In the genomic region with DNA sequence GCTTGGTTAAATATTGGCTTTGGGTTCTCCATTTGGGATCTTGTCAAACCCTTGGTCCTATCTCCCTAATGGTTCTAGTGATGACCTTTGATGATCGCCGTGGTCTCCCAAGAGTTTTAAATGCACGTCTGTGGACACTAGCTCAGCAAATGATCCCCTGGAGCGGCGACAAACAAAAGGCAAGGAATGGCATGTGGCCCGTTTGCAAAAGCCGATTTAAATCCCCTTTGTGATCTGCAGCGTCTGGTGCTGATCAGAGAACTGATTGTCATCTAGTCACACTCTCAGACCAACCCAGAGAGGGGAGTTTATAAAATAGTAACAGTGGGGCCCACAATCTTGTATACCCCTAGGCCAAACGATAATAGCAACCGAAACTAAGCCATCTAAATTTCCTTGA, we compare ENCODE assay signal across 17 mouse cellular contexts. TPM values are rescaled to one million over a fixed set of nuclear protein-coding genes. Genes with fewer than 3 reads are reported as not detected.
A peak's percentile ranks its signal among the peaks of the same experiment; 100 is the strongest.
DNase-seq lines count a peak whose midpoint lies in the region; ATAC-seq and TF ChIP-seq lines count a peak whose summit lies in the region.
"Had no signal": no experiment of that assay in that cellular context is flagged by ENCODE, and none has a peak within 500 bp of the region (broad histone marks: within the 10 kb centered on the region; RNA-seq: fewer than 3 reads in every experiment).

No protein-coding gene starts in this region.

- intact Hi-C loops in heart, adult 2 months (cut with DNase I), result no loop called here

- ATAC-seq in heart, embryonic 15.5 days (replicated peaks; ENCODE audit: insufficient number of reproducible peaks, insufficient read depth, low FRiP score, low read depth), result no peak
- ATAC-seq in midbrain, embryonic 14.5 days (ENCODE audit: low FRiP score, low TSS enrichment), result no peak
- ATAC-seq in midbrain, embryonic 13.5 days, result no peak
- ATAC-seq: Patski had no signal

- H3K4me1 ChIP-seq in heart, embryonic 15.5 days (replicated peaks), result peaks cover 7% of the 10 kb centered on the region
- no peaks in the 10 kb centered on the region for H3K4me1 ChIP-seq in heart, adult 2 months (ENCODE audit: control insufficient read depth, insufficient read depth, low read length)
- peaks cover 8% of the 10 kb centered on the region for H3K4me1 ChIP-seq in midbrain, embryonic 14.5 days (ENCODE audit: control insufficient read depth, insufficient read depth, low read length)
- H3K4me1 ChIP-seq in midbrain, embryonic 13.5 days (replicated peaks), result peaks cover 20% of the 10 kb centered on the region

- no peak for TF ChIP-seq CTCF in heart, adult 2 months (IDR thresholded peaks at IDR 0.05)
- TF ChIP-seq CTCF in brain, embryonic 14.5 days (IDR thresholded peaks at IDR 0.05; ENCODE audit: borderline replicate concordance, extremely low read depth, insufficient read depth, insufficient read length), result no peak

- no peak for DNase-seq in heart, adult 2 months
- peak; percentile 54 for DNase-seq in midbrain, embryonic 14.5 days
- DNase-seq in brain, embryonic 14.5 days (ENCODE audit: low read depth), result peak; percentile 37
- peak; percentile 78 for DNase-seq in naive thymus-derived CD4-positive, alpha-beta T cell, adult 2 months (ENCODE audit: low read depth)
- DNase-seq in adrenal gland, postnatal 14 days, result no peak
- DNase-seq in left cerebral cortex, adult 11 months (ENCODE audit: low spot score), result no peak
- DNase-seq: adrenal gland, postnatal 10 days; cerebellum, postnatal 36 days; layer of hippocampus, adult 9-11 months; lung, adult 2 months had no signal

- no peaks in the 10 kb centered on the region for H3K79me2 ChIP-seq in heart, adult 2 months (replicated peaks; ENCODE audit: control insufficient read depth, insufficient read depth, low read length)

- no peak overlapping the region for H3K9ac ChIP-seq in heart, embryonic 15.5 days
- H3K9ac ChIP-seq in heart, adult 2 months (ENCODE audit: low read depth, low read length), result no peak overlapping the region
- no peak overlapping the region for H3K9ac ChIP-seq in midbrain, embryonic 14.5 days (replicated peaks; ENCODE audit: low read length)
- no peak overlapping the region for H3K9ac ChIP-seq in midbrain, embryonic 13.5 days (replicated peaks)
- H3K9ac ChIP-seq: hindbrain, embryonic 15.5 days; neural tube, embryonic 13.5 days had no signal

- H3K9me3 ChIP-seq in heart, embryonic 15.5 days (replicated peaks), result no peaks in the 10 kb centered on the region
- H3K9me3 ChIP-seq in midbrain, embryonic 14.5 days (ENCODE audit: control insufficient read depth, low read length), result no peaks in the 10 kb centered on the region
- no peaks in the 10 kb centered on the region for H3K9me3 ChIP-seq in midbrain, embryonic 13.5 days
- H3K9me3 ChIP-seq: hindbrain, embryonic 15.5 days; megakaryocyte, embryonic 14.5 days; neural tube, embryonic 13.5 days had no signal

- no peak overlapping the region for H3K4me2 ChIP-seq in heart, embryonic 15.5 days
- no peak overlapping the region for H3K4me2 ChIP-seq in midbrain, embryonic 14.5 days (ENCODE audit: low read length)
- no peak overlapping the region for H3K4me2 ChIP-seq in midbrain, embryonic 13.5 days (replicated peaks)
- H3K4me2 ChIP-seq: hindbrain, embryonic 15.5 days; neural tube, embryonic 13.5 days had no signal

- no peak overlapping the region for H3K4me3 ChIP-seq in heart, embryonic 15.5 days
- H3K4me3 ChIP-seq in heart, adult 2 months, result no peak overlapping the region
- no peak overlapping the region for H3K4me3 ChIP-seq in midbrain, embryonic 14.5 days (replicated peaks; ENCODE audit: low read depth, low read length)
- H3K4me3 ChIP-seq in midbrain, embryonic 13.5 days (replicated peaks), result no peak overlapping the region
- H3K4me3 ChIP-seq: hindbrain, embryonic 15.5 days; megakaryocyte, embryonic 14.5 days; neural tube, embryonic 13.5 days had no signal

- no peak for TF ChIP-seq EP300 in heart, adult 2 months (IDR thresholded peaks at IDR 0.05; ENCODE audit: insufficient read depth, low read depth, low read length)

- H3K27ac ChIP-seq in heart, embryonic 15.5 days, result 0 out of 2 replicates have a peak overlapping the region, but pooled peaks have one; percentile 15
- H3K27ac ChIP-seq in heart, adult 2 months, result no peak overlapping the region
- no peak overlapping the region for H3K27ac ChIP-seq in midbrain, embryonic 14.5 days (replicated peaks; ENCODE audit: low read depth, low read length)
- H3K27ac ChIP-seq in midbrain, embryonic 13.5 days, result no peak overlapping the region
- H3K27ac ChIP-seq: hindbrain, embryonic 15.5 days; neural tube, embryonic 13.5 days had no signal

- H3K27me3 ChIP-seq in heart, embryonic 15.5 days, result peaks cover 6% of the 10 kb centered on the region
- peaks cover 4% of the 10 kb centered on the region for H3K27me3 ChIP-seq in heart, adult 2 months (ENCODE audit: control insufficient read depth, insufficient read depth, low read length)
- H3K27me3 ChIP-seq in midbrain, embryonic 14.5 days (ENCODE audit: control insufficient read depth, insufficient read depth, low read length), result no peaks in the 10 kb centered on the region
- 0 out of 2 replicates have a peak, but pooled peaks cover 3% of the 10 kb centered on the region for H3K27me3 ChIP-seq in midbrain, embryonic 13.5 days
- H3K27me3 ChIP-seq: hindbrain, embryonic 15.5 days; neural tube, embryonic 13.5 days had no signal

- 29% methylated on average over 10 of the region's 10 CpGs for WGBS in heart, embryonic 15.5 days
- WGBS in heart, adult 2 months, result 38% methylated on average over 10 of the region's 10 CpGs
- 2% methylated on average over 10 of the region's 10 CpGs for WGBS in midbrain, embryonic 14.5 days
- WGBS in midbrain, embryonic 13.5 days, result 1% methylated on average over 10 of the region's 10 CpGs

- no peaks in the 10 kb centered on the region for H3K36me3 ChIP-seq in heart, embryonic 15.5 days
- H3K36me3 ChIP-seq in heart, adult 2 months (ENCODE audit: control insufficient read depth, insufficient read depth, low read length), result no peaks in the 10 kb centered on the region
- H3K36me3 ChIP-seq in midbrain, embryonic 14.5 days (ENCODE audit: control insufficient read depth, insufficient read depth, low read length), result no peaks in the 10 kb centered on the region
- H3K36me3 ChIP-seq in midbrain, embryonic 13.5 days, result no peaks in the 10 kb centered on the region
- H3K36me3 ChIP-seq: hindbrain, embryonic 15.5 days; neural tube, embryonic 13.5 days had no signal

- no peak for TF ChIP-seq POLR2A in heart, adult 2 months (IDR thresholded peaks at IDR 0.05; ENCODE audit: insufficient read depth, low read depth, low read length)
- no peak for TF ChIP-seq POLR2A in brain, embryonic 14.5 days (IDR thresholded peaks at IDR 0.05; ENCODE audit: borderline replicate concordance, extremely low read depth, insufficient read depth, insufficient read length, poor library complexity, severe bottlenecking)

RNA-seq across cellular contexts. Expression of a gene that starts 5.4 kb away (rescaled TPM):
- 0.08 TPM in 1 of 2 replicates, not detected in the other for polyA plus RNA-seq in heart, embryonic 15.5 days (2015; fragmentation: Nextera tagmentation; extraction: Ambion mirVana)
- total RNA-seq in heart, adult 2 months (2021), result not detected
- not detected in 2 replicates for polyA plus RNA-seq in heart, adult 2 months (2012; rRNA removed)
- polyA plus RNA-seq in midbrain, embryonic 14.5 days (2014; fragmentation: Nextera tagmentation; extraction: Ambion mirVana), result 0.20 and 0.55 TPM in 2 replicates
- polyA plus RNA-seq in midbrain, embryonic 13.5 days (2015; fragmentation: Nextera tagmentation; extraction: Ambion mirVana), result 0.68 and 0.71 TPM in 2 replicates
- 0.78 and 1.0 TPM in 2 replicates for polyA plus RNA-seq in brain, embryonic 14.5 days (2012; rRNA removed)
- total RNA-seq in adrenal gland, postnatal 14 days (2021), result 0.26 TPM in 1 of 2 replicates, not detected in the other
- total RNA-seq: heart, adult 8-10 months had no signal
- polyA plus RNA-seq: Patski had no signal

RNA-seq across cellular contexts. Expression of a gene that starts 7.1 kb away (rescaled TPM):
- polyA plus RNA-seq in heart, embryonic 15.5 days (2015; fragmentation: Nextera tagmentation; extraction: Ambion mirVana), result 5.7 and 12.6 TPM in 2 replicates
- 1 to 10 TPM; 8.8 to 9.3 TPM for total RNA-seq in heart, adult 2 months (2021)
- 2.3 and 2.7 TPM in 2 replicates for polyA plus RNA-seq in heart, adult 2 months (2012; rRNA removed)
- 9.9 and 11.1 TPM in 2 replicates for polyA plus RNA-seq in midbrain, embryonic 14.5 days (2014; fragmentation: Nextera tagmentation; extraction: Ambion mirVana)
- polyA plus RNA-seq in midbrain, embryonic 13.5 days (2015; fragmentation: Nextera tagmentation; extraction: Ambion mirVana), result 13.4 and 14.4 TPM in 2 replicates
- polyA plus RNA-seq in brain, embryonic 14.5 days (2012; rRNA removed), result 8.2 and 11.4 TPM in 2 replicates
- 44.4 and 45.1 TPM in 2 replicates for total RNA-seq in adrenal gland, postnatal 14 days (2021)

Comparison
In these comparisons a context has a peak if more than half of its experiments do, and no peak if none do; other contexts are left out.
1. DNase-seq: peak in midbrain, embryonic 14.5 days (single experiment), brain, embryonic 14.5 days (single experiment) and naive thymus-derived CD4-positive, alpha-beta T cell, adult 2 months (single experiment); none in heart, adult 2 months (0 of 2), adrenal gland, postnatal 14 days (single experiment) and left cerebral cortex, adult 11 months (single experiment).